Mouse (Mus musculus): ENCODE data around the gene Cd9. TPM values are rescaled to one million over a fixed set of nuclear protein-coding genes. Genes with fewer than 3 reads are reported as not detected.

The Cd9 gene
- total and polyA plus RNA-seq, 3 experiments, result 51.6 to 97.7 (median 67.2) TPM

DNA sequence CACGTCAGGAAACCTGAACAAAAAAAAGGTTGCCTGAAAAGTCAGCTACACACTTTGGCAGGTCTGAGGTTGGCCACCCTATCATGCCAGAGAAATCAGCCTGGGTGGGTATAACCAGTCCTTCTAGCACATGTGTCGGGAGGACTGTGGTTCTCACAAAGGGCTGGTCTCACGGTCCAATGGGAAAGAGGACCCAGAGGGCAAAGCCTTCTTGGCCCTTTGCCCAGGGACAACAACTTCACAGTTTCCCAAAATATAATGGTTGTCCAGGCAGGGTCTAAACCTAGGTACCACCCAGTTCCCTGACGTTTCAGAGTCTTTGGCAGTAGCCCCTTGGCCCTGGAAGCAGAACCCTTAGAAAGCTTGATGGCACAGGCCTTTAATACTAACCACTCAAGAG, 25.4 kb downstream of the Cd9 start:
- DNase-seq, result no peak
- Histone ChIP-seq H3K79me2 (replicated peaks; ENCODE audit: control insufficient read depth, insufficient read depth, low read length) (no peaks in the 10 kb centered on the region), H3K4me3 (no peak overlapping the region), H3K4me1 (ENCODE audit: control insufficient read depth, insufficient read depth, low read length) (peaks cover 22% of the 10 kb centered on the region), H3K27ac (no peak overlapping the region; the same call in 1 of the 2 replicates), H3K27me3 (ENCODE audit: control insufficient read depth, insufficient read depth, low read length) (no peaks in the 10 kb centered on the region), H3K9ac (ENCODE audit: low read depth, low read length) (no peak overlapping the region), H3K36me3 (ENCODE audit: control insufficient read depth, insufficient read depth, low read length) (no peaks in the 10 kb centered on the region)
- intact Hi-C loops (cut with DNase I), result no loop called here
- TF ChIP-seq EP300 (IDR thresholded peaks at IDR 0.05; ENCODE audit: insufficient read depth, low read depth, low read length) (no peak), POLR2A (IDR thresholded peaks at IDR 0.05; ENCODE audit: insufficient read depth, low read depth, low read length) (no peak), CTCF (IDR thresholded peaks at IDR 0.05) (no peak)
- WGBS, result 61% methylated on average over 4 of the region's 4 CpGs

DNA sequence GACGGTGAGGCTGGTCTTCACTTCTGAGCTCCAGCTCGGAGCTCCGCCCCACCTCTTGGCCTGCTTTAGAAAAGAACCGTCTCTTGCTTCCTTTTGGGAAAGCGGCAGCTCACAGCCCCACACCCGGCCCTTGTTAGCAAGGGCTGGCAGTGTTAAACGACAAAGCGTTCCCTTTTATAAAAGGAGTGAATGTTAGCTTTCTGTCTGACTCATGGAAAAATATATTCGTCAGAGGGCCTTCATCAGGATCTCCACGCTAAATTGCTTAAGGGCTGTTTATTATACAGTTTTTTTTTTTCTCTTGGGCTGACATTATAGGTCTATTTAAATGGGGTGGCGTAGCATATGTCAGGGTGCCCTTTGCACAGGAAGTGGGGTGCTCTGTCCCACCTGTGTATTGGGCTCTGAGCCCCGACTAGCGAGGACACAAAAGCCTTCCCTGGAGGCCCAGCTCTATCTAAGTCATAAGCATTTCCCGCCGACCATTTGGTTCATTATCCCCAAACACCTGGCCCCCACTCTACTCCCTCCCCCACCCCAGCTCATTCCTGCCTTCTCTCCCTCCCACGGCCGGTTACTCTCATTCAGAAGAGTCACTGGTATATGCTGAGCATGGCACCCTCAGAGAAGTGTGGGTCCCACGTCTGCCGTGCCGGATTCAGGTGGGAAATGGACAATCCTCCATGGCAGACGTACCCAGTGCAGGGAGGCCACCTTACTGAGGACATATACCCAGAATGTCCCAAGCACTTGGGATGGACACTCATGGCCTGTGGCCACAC, 26.2 kb downstream of the Cd9 start:
- no peaks in the 10 kb centered on the region for H3K27me3 ChIP-seq (ENCODE audit: control insufficient read depth, insufficient read depth, low read length)
- H3K4me1 ChIP-seq (ENCODE audit: control insufficient read depth, insufficient read depth, low read length), result peaks cover 15% of the 10 kb centered on the region
- WGBS, result 62% methylated on average over 21 of the region's 21 CpGs
- no peaks in the 10 kb centered on the region for H3K79me2 ChIP-seq (replicated peaks; ENCODE audit: control insufficient read depth, insufficient read depth, low read length)
- no peak overlapping the region for H3K4me3 ChIP-seq
- TF ChIP-seq CTCF (IDR thresholded peaks at IDR 0.05) (no peak), EP300 (IDR thresholded peaks at IDR 0.05; ENCODE audit: insufficient read depth, low read depth, low read length) (no peak), POLR2A (IDR thresholded peaks at IDR 0.05; ENCODE audit: insufficient read depth, low read depth, low read length) (no peak)
- intact Hi-C loops (cut with DNase I), result no loop called here
- H3K9ac ChIP-seq (ENCODE audit: low read depth, low read length), result no peak overlapping the region
- H3K36me3 ChIP-seq (ENCODE audit: control insufficient read depth, insufficient read depth, low read length), result no peaks in the 10 kb centered on the region
- DNase-seq, result peak; percentile 30 to 43
- H3K27ac ChIP-seq, result peak overlapping the region; percentile 54

GRCm38 (mm10) chr6:125467301-125467715, 27.3 kb downstream of the Cd9 start:
- DNase-seq, result peak; percentile 24 to 36
- 75% methylated on average over 16 of the region's 16 CpGs for WGBS
- Histone ChIP-seq H3K27me3 (ENCODE audit: control insufficient read depth, insufficient read depth, low read length) (no peaks in the 10 kb centered on the region), H3K4me1 (ENCODE audit: control insufficient read depth, insufficient read depth, low read length) (peaks cover 15% of the 10 kb centered on the region), H3K9ac (ENCODE audit: low read depth, low read length) (no peak overlapping the region), H3K36me3 (ENCODE audit: control insufficient read depth, insufficient read depth, low read length) (no peaks in the 10 kb centered on the region), H3K27ac (peak overlapping the region; percentile 49), H3K4me3 (no peak overlapping the region), H3K79me2 (replicated peaks; ENCODE audit: control insufficient read depth, insufficient read depth, low read length) (no peaks in the 10 kb centered on the region)
- TF ChIP-seq POLR2A (IDR thresholded peaks at IDR 0.05; ENCODE audit: insufficient read depth, low read depth, low read length) (no peak), EP300 (IDR thresholded peaks at IDR 0.05; ENCODE audit: insufficient read depth, low read depth, low read length) (no peak), CTCF (IDR thresholded peaks at IDR 0.05) (peak; percentile 47)
- intact Hi-C loops (cut with DNase I), result no loop called here

GRCm38 (mm10) chr6:125462312-125462711, 32.3 kb downstream of the Cd9 start:
- Histone ChIP-seq H3K79me2 (replicated peaks; ENCODE audit: control insufficient read depth, insufficient read depth, low read length) (no peaks in the 10 kb centered on the region), H3K9ac (ENCODE audit: low read depth, low read length) (no peak overlapping the region), H3K36me3 (ENCODE audit: control insufficient read depth, insufficient read depth, low read length) (no peaks in the 10 kb centered on the region), H3K27ac (no peak overlapping the region), H3K4me1 (ENCODE audit: control insufficient read depth, insufficient read depth, low read length) (no peaks in the 10 kb centered on the region), H3K4me3 (no peak overlapping the region), H3K27me3 (ENCODE audit: control insufficient read depth, insufficient read depth, low read length) (no peaks in the 10 kb centered on the region)
- DNase-seq, result no peak
- 94% methylated on average over 7 of the region's 7 CpGs for WGBS
- intact Hi-C loops (cut with DNase I), result no loop called here
- no peak for TF ChIP-seq EP300 (IDR thresholded peaks at IDR 0.05; ENCODE audit: insufficient read depth, low read depth, low read length)
- TF ChIP-seq CTCF (IDR thresholded peaks at IDR 0.05), result no peak
- TF ChIP-seq POLR2A (IDR thresholded peaks at IDR 0.05; ENCODE audit: insufficient read depth, low read depth, low read length), result no peak

DNA sequence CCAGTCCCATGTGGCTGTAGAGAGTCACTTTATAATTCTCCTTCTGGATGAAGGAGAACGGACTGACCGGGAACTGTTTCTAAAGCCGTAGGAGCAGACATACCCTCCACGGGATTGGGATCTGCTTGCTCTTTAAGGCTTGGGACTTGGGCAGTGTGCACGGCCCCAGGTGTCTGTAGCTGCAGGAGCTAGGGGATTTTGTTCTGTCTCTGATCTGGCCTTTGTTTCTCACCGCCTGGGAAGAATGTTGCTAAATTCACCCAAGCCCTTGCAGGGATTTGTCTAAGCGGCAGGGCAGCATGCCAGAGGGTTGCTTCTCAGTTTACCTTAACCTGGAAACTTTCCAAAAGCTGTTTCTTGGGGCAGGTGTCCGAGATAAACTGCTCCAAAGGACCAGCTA, 32.8 kb downstream of the Cd9 start:
- no peaks in the 10 kb centered on the region for H3K36me3 ChIP-seq (ENCODE audit: control insufficient read depth, insufficient read depth, low read length)
- DNase-seq, result no peak
- no peaks in the 10 kb centered on the region for H3K27me3 ChIP-seq (ENCODE audit: control insufficient read depth, insufficient read depth, low read length)
- no peaks in the 10 kb centered on the region for H3K79me2 ChIP-seq (replicated peaks; ENCODE audit: control insufficient read depth, insufficient read depth, low read length)
- TF ChIP-seq POLR2A (IDR thresholded peaks at IDR 0.05; ENCODE audit: insufficient read depth, low read depth, low read length) (no peak), EP300 (IDR thresholded peaks at IDR 0.05; ENCODE audit: insufficient read depth, low read depth, low read length) (no peak)
- no peaks in the 10 kb centered on the region for H3K4me1 ChIP-seq (ENCODE audit: control insufficient read depth, insufficient read depth, low read length)
- intact Hi-C loops (cut with DNase I), result no loop called here
- H3K4me3 ChIP-seq, result no peak overlapping the region
- WGBS, result 88% methylated on average over 8 of the region's 8 CpGs
- no peak overlapping the region for H3K27ac ChIP-seq
- H3K9ac ChIP-seq (ENCODE audit: low read depth, low read length), result no peak overlapping the region

- whole genome bisulfite sequencing, result 91% methylated on average over 7 of the region's 7 CpGs
- H3K9ac ChIP-seq (ENCODE audit: low read depth, low read length), result no peak overlapping the region
- H3K4me3 ChIP-seq, result no peak overlapping the region
- no peaks in the 10 kb centered on the region for H3K4me1 ChIP-seq (ENCODE audit: control insufficient read depth, insufficient read depth, low read length)
- TF ChIP-seq POLR2A (IDR thresholded peaks at IDR 0.05; ENCODE audit: insufficient read depth, low read depth, low read length), result no peak
- TF ChIP-seq CTCF (IDR thresholded peaks at IDR 0.05), result no peak
- no peak for TF ChIP-seq EP300 (IDR thresholded peaks at IDR 0.05; ENCODE audit: insufficient read depth, low read depth, low read length)
- no peak for DNase-seq
- H3K27me3 ChIP-seq (ENCODE audit: control insufficient read depth, insufficient read depth, low read length), result no peaks in the 10 kb centered on the region
- no peaks in the 10 kb centered on the region for H3K36me3 ChIP-seq (ENCODE audit: control insufficient read depth, insufficient read depth, low read length)
- H3K27ac ChIP-seq, result no peak overlapping the region
- intact Hi-C loops (cut with DNase I), result no loop called here
- no peaks in the 10 kb centered on the region for H3K79me2 ChIP-seq (replicated peaks; ENCODE audit: control insufficient read depth, insufficient read depth, low read length)
Measured at GRCm38 (mm10) chr6:125461325-125461724, 33.3 kb downstream of the Cd9 start.
